Mouse (Mus musculus): ENCODE measurements at regions not wholly inside any gene's neighbourhood (a gene's known extent, or its start where the extent isn't known, plus 50 kb on each side); places are given as distances from the start of the nearest gene placed in this dataset.

DNA sequence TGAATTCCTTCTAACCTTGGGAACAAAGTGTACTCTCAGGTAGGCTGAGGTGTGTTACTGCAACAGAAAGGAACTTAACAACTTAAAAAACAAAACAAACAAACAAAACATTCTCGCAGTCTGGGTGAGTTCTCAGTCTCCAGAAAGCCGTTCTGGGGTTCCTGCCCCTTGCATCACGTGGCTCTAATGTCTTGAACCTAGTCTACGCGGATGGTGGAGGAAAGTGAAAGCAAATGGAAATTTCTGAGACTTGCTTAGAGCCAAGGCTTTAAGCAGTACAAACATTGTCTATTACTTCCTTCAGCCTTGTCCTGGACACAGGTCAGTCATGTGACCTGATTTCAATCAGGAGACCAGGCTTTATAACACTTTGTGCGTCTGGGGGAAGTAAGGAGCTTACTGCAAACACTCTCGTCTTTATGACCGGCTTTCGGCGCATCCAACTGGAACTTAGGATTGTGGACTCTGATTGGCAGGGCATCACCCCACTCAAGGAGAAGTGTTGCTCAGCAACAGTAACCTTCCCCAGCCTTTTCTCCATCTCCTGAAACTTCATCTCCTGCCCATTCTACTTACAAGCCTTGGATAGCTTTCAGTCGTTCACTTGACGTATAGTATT is 125.9 kb upstream of the Gnao1 start:
- H3K9me3 ChIP-seq: peaks cover 23% of the 10 kb centered on the region
- H3K4me3 ChIP-seq (replicated peaks): no peak overlapping the region
- no peaks in the 10 kb centered on the region for H3K27me3 ChIP-seq (replicated peaks)
- no peak for TF ChIP-seq GATA1 (IDR thresholded peaks at IDR 0.05; ENCODE audit: borderline replicate concordance, low read length)
- no peak for TF ChIP-seq FLI1 (IDR thresholded peaks at IDR 0.05; ENCODE audit: low read length)
- no peaks in the 10 kb centered on the region for H3K36me3 ChIP-seq (replicated peaks; ENCODE audit: low read length)
- H3K4me1 ChIP-seq: no peaks in the 10 kb centered on the region

DNA sequence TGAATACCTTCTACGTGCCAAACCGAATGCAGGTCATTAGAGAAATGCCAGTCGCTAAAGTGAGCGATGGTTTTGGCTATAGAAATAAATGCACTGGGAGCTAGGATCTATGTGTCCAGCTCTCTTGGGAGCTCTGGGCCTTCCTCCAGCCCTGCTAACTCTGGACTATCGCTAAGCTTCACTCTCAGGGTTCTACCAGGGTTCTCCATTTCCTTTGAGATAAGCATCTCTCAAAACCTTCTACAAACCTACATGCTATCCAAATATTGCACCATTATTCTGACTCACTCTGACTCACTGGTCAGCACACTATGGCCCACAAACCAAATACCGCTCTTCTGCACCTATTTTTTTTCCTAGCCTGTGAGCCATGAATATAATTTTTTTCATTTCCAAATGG is 125.4 kb upstream of the Gnao1 start:
- Histone ChIP-seq H3K9me3 (peaks cover 27% of the 10 kb centered on the region), H3K4me1 (no peaks in the 10 kb centered on the region), H3K36me3 (replicated peaks; ENCODE audit: low read length) (no peaks in the 10 kb centered on the region), H3K27me3 (replicated peaks) (no peaks in the 10 kb centered on the region), H3K4me3 (replicated peaks) (no peak overlapping the region)
- TF ChIP-seq FLI1 (IDR thresholded peaks at IDR 0.05; ENCODE audit: low read length): no peak
- TF ChIP-seq GATA1 (IDR thresholded peaks at IDR 0.05; ENCODE audit: borderline replicate concordance, low read length): no peak

DNA sequence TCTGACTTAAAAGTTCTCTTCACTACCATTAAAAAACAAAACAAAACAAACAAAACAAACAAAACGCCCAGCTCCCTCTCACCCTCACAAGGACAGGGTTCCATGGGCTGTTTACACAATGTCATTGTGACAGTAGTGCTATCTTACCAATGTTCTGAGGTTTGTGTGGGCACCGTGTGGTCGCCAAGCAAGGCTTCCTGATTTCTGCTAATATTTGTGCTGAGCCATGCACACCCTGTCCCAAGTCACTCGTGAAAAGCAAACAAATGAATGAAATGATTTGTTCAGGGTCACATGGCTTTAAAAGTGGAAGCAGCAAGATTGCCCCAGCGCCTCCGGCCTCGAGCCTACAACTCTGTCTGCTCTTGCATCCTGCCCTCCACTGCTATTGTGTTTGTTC is 120.9 kb upstream of the Gnao1 start:
- TF ChIP-seq FLI1 (IDR thresholded peaks at IDR 0.05; ENCODE audit: low read length): no peak
- no peak for TF ChIP-seq GATA1 (IDR thresholded peaks at IDR 0.05; ENCODE audit: borderline replicate concordance, low read length)
- H3K27me3 ChIP-seq (replicated peaks): no peaks in the 10 kb centered on the region

DNA sequence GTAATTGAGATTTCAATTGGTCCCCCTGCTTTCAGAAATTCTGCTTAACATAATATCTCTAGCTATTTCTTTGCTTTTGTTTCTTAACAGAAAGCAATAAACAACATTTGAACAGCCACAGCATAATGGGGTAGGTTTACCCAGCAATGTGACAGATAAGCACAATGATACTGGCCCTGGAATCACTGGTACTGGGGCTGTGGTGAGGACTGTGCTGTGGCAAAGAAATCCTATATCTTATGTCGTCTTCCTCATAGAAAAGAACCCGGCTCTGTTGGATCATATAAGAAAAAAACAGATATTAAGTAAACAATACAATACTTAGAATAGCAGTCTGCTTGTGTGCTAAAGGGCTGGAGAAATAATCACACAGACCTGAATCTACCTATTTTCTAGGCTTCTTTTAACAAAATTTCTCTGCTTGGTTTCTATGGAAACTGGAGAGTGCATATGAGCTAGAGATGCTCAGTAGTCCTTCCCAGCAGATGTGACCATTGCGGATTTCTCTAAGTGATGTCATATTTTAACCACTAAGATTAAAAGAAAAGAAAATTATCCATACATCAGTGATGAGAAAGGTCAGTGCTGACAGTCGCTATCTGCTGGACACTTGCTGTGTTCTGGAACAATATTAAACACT is 119.8 kb upstream of the Gnao1 start:
- H3K9me3 ChIP-seq: peaks cover 14% of the 10 kb centered on the region
- no peak overlapping the region for H3K4me3 ChIP-seq (replicated peaks)
- no peaks in the 10 kb centered on the region for H3K36me3 ChIP-seq (replicated peaks; ENCODE audit: low read length)
- H3K4me1 ChIP-seq: no peaks in the 10 kb centered on the region
- TF ChIP-seq GATA1 (IDR thresholded peaks at IDR 0.05; ENCODE audit: borderline replicate concordance, low read length): no peak
- TF ChIP-seq FLI1 (IDR thresholded peaks at IDR 0.05; ENCODE audit: low read length): no peak
- no peaks in the 10 kb centered on the region for H3K27me3 ChIP-seq (replicated peaks)

More for the DNA sequence above, 120.9 kb upstream of the Gnao1 start:
- no peaks in the 10 kb centered on the region for H3K4me1 ChIP-seq
- H3K9me3 ChIP-seq: peaks cover 20% of the 10 kb centered on the region
- H3K36me3 ChIP-seq (replicated peaks; ENCODE audit: low read length): no peaks in the 10 kb centered on the region
- no peak overlapping the region for H3K4me3 ChIP-seq (replicated peaks)

DNA sequence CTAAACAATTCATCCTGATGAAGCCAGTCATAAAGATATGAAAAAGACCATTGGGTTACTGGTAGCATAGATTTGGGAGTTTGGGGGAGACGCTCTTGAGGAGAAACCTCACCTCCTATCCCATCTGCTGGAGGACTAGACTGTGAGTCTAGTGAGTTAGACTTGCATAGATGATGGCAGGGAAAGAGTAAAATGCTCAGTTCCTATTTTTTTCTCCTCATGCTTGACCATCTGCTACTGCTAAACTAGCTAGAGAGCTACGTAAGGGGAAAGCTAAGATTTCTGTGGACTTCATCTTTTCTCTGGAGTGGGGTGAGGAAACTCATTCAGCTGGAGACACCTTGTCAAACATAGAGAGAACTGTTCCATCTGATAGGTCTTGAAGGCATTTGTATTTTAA is 118.4 kb upstream of the Gnao1 start:
- no peaks in the 10 kb centered on the region for H3K4me1 ChIP-seq
- no peaks in the 10 kb centered on the region for H3K27me3 ChIP-seq (replicated peaks)
- no peaks in the 10 kb centered on the region for H3K36me3 ChIP-seq (replicated peaks; ENCODE audit: low read length)
- H3K4me3 ChIP-seq (replicated peaks): no peak overlapping the region
- H3K9me3 ChIP-seq: peaks cover 16% of the 10 kb centered on the region
- TF ChIP-seq FLI1 (IDR thresholded peaks at IDR 0.05; ENCODE audit: low read length) (no peak), GATA1 (IDR thresholded peaks at IDR 0.05; ENCODE audit: borderline replicate concordance, low read length) (no peak)

DNA sequence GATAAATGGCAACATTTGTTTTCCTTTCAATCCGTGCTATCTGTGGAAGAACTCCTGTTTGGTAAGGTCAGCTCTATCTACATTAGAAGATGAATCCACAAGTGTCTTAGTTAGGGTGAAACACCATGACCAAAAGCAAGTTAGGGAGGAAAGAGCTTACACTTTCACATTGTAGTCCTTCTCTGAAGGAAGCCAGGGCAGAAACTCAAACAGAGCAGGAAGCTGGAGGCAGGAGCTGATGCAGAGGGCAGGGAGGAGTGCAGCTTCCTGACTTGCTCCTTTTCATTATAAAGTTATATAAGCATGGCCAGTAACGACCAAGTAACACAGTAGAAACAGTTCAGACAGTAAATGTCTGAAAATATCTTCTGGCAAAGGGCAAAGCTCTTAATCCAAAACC is 117.9 kb upstream of the Gnao1 start:
- Histone ChIP-seq H3K9me3 (peaks cover 16% of the 10 kb centered on the region), H3K4me3 (replicated peaks) (no peak overlapping the region), H3K4me1 (no peaks in the 10 kb centered on the region), H3K36me3 (replicated peaks; ENCODE audit: low read length) (no peaks in the 10 kb centered on the region), H3K27me3 (replicated peaks) (no peaks in the 10 kb centered on the region)
- TF ChIP-seq GATA1 (IDR thresholded peaks at IDR 0.05; ENCODE audit: borderline replicate concordance, low read length) (no peak), FLI1 (IDR thresholded peaks at IDR 0.05; ENCODE audit: low read length) (no peak)

DNA sequence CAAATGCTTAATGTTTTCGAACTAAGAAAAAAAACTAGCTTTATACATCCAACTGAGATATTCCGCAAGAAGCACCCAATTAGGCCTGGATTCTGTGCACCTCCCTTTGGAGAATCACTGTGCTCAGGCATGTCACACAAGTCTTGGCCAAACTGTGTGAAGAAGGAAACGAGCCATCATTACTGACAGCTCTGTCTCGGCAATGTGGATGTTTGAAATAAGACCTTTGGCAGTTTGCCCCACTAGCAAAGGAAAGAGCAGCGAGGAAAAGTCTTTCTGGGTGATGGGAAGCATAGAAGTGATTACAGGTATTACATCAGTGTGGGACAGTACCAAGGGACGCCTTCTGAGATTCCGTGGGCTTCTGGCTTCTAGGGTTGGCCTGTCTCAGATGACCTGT is 112.6 kb upstream of the Gnao1 start:
- H3K36me3 ChIP-seq (replicated peaks; ENCODE audit: low read length): no peaks in the 10 kb centered on the region
- H3K4me1 ChIP-seq: no peaks in the 10 kb centered on the region
- TF ChIP-seq GATA1 (IDR thresholded peaks at IDR 0.05; ENCODE audit: borderline replicate concordance, low read length) (no peak), FLI1 (IDR thresholded peaks at IDR 0.05; ENCODE audit: low read length) (no peak)
- peaks cover 21% of the 10 kb centered on the region for H3K9me3 ChIP-seq
- no peaks in the 10 kb centered on the region for H3K27me3 ChIP-seq (replicated peaks)
- H3K4me3 ChIP-seq (replicated peaks): no peak overlapping the region

DNA sequence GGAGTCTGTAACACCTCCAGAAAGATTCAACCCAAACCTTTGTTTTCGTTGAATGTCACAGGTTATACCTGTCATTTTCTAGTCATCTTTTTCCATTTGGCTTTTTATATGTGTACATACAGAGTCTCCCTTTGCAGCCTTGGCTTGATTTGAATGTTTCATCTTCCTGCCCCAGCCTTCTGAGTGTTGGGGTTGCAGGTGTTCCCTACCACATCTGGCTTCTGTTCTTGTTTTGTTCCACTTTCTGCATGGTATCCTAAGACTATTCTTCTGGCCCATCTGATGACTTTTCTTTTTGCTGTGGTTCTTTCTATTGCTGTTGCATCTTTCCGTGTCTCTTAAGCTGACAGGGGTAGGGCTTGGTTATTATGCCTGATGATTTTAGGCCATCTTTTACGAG is 111.3 kb upstream of the Gnao1 start:
- no peaks in the 10 kb centered on the region for H3K27me3 ChIP-seq (replicated peaks)
- H3K36me3 ChIP-seq (replicated peaks; ENCODE audit: low read length): no peaks in the 10 kb centered on the region

DNA sequence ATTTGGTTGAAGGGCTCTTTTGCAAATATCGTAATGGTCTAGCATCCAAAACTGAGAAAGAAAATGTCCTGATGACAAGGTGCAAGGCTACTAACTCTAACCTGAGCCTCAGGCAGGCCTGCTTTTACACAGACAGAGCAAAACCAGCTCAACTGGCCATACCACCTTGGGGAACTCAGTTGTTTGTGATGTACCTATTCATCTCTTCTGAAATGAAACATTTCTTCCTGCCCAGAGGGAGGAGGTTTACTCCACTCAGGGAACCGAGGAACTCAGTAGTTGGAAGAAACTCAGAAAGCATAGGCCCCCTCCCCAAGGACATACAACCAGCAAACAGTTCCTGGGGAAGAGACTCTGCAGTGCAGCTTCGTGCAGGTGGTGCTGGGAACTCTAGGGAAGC is 108.4 kb upstream of the Gnao1 start:
- H3K9me3 ChIP-seq: peaks cover 20% of the 10 kb centered on the region
- no peak for TF ChIP-seq GATA1 (IDR thresholded peaks at IDR 0.05; ENCODE audit: borderline replicate concordance, low read length)
- no peak for TF ChIP-seq FLI1 (IDR thresholded peaks at IDR 0.05; ENCODE audit: low read length)
- H3K4me1 ChIP-seq: no peaks in the 10 kb centered on the region
- H3K27me3 ChIP-seq (replicated peaks): no peaks in the 10 kb centered on the region
- H3K4me3 ChIP-seq (replicated peaks): no peak overlapping the region
- no peaks in the 10 kb centered on the region for H3K36me3 ChIP-seq (replicated peaks; ENCODE audit: low read length)

More for the DNA sequence above, 111.3 kb upstream of the Gnao1 start:
- no peaks in the 10 kb centered on the region for H3K4me1 ChIP-seq
- H3K9me3 ChIP-seq: peaks cover 21% of the 10 kb centered on the region
- TF ChIP-seq FLI1 (IDR thresholded peaks at IDR 0.05; ENCODE audit: low read length) (no peak), GATA1 (IDR thresholded peaks at IDR 0.05; ENCODE audit: borderline replicate concordance, low read length) (no peak)
- no peak overlapping the region for H3K4me3 ChIP-seq (replicated peaks)

DNA sequence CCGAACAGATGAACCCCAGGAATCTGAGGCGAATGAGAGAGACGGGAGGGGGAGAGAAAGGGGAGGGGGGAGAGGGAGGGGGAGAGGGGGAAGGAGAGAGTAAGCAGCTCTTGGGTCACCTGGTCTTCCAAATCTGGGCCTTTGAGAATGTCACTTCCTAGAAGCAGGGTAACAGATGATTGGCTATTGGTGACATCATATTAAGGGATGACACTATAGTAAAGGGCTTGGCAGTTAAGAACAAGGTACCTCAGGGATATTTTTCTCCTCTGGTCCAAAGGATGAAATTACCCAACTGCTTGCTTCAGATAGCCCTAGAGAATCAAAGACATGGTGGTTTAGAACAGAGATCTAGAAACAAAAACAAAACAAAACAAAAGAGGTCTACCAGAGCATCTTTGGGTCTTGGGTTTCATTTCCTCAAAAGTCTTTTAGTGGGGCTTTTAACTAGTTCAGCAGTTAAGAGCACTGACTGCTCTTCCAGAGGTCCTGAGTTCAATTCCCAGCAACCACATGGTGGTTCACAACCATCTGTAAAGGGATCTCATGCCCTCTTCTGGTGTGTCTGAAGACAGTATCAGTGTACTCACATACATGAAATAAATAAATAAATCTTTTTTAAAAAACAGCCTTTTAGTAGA is 97.6 kb upstream of the Gnao1 start:
- no peaks in the 10 kb centered on the region for H3K4me1 ChIP-seq
- H3K27me3 ChIP-seq (replicated peaks): no peaks in the 10 kb centered on the region
- no peak for TF ChIP-seq GATA1 (IDR thresholded peaks at IDR 0.05; ENCODE audit: borderline replicate concordance, low read length)
- no peak for TF ChIP-seq FLI1 (IDR thresholded peaks at IDR 0.05; ENCODE audit: low read length)
- no peaks in the 10 kb centered on the region for H3K36me3 ChIP-seq (replicated peaks; ENCODE audit: low read length)
- peaks cover 8% of the 10 kb centered on the region; the same call in 1 of the 2 replicates for H3K9me3 ChIP-seq
- no peak overlapping the region for H3K4me3 ChIP-seq (replicated peaks)
